Mouse (Mus musculus) C2C12 (cell line): ENCODE data around the gene Ttc30a1.
"Not testable (repeated sequence)": the region's sequence is repeated elsewhere in the genome, so short reads cannot be mapped to it uniquely, and the experiment has no call there.

Source experiments
- CTCF ChIP-seq: IDR thresholded peaks from one replicate; pipeline ENCODE4 v1.5.1; 2011; ENCODE audit not compliant: control insufficient read depth, insufficient read depth, insufficient read length
- MAX ChIP-seq: IDR thresholded peaks from one replicate; pipeline ENCODE4 v1.6.1; 2011; ENCODE audit warnings: mild to moderate bottlenecking, control low read depth

DNA sequence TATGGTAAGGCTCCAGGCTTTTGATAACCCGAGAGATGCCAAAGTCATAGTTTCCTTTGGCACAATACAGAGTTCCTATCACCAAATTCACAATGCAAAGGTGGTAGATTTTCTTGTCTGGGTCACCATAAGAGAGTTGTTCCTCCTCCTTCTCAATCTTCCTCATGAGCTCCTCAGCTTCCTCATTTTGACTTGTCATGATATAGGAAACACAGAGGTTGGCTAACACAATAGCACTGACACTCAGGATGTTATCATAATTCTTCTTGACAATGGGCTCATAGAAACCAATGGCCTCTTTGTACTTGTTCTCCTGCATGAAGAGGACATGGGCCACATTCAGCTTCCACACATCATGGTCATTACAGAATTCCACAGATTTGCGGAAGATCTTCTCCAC is 45.1 kb downstream of the Ttc30a1 start:
- not testable (repeated sequence) for TF ChIP-seq MAX, CTCF
